Mouse (Mus musculus): ENCODE results near the gene Arhgef3. TPM values are rescaled to one million over a fixed set of nuclear protein-coding genes. Genes with fewer than 3 reads are reported as not detected.

The Arhgef3 gene
- polyA plus RNA-seq, 2 experiments: 2.6 to 5.4 TPM

DNA sequence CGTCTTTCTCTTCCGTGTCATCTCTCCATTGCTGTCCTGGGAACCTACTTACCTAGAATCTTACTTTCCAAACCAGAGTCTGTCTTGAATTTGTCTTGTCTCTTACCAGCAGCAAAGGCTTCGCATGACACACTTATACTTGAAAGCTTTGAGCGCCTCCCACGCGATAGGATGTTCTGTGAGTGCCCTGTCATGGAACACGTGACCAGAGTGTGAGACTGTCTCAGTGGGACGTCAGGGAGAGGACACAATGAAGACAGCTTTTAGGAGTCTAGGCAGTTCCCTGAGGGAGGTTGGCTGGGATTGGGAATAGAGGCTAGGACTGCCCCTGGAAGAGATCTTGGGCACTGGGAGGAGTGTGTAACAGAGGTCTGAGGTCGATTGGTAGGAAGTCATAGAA lies 18.6 kb upstream of the Arhgef3 start:
- Histone ChIP-seq H3K4me2 (ENCODE audit: low read depth) (no peak overlapping the region), H3K27ac (no peak overlapping the region), H3K9me3 (ENCODE audit: control insufficient read depth, low read length) (no peaks in the 10 kb centered on the region), H3K27me3 (ENCODE audit: control insufficient read depth, insufficient read depth, low read length) (no peaks in the 10 kb centered on the region), H3K36me3 (replicated peaks; ENCODE audit: control insufficient read depth, insufficient read depth, low read depth) (no peaks in the 10 kb centered on the region), H3K4me1 (replicated peaks; ENCODE audit: control insufficient read depth in 2 of 2, insufficient read depth in 2 of 2, low read length in 1 of 2) (no peaks in the 10 kb centered on the region), H3K4me3 (ENCODE audit: insufficient read depth in 1 of 2, low read depth in 2 of 2, low read length in 2 of 2) (no peak overlapping the region), H3K9ac (replicated peaks) (no peak overlapping the region)
- ATAC-seq (ENCODE audit: insufficient read depth) (no peak), DNase-seq (ENCODE audit: low read depth in 3 of 3, low spot score in 3 of 3) (no peak)
- TF ChIP-seq CTCF (IDR thresholded peaks at IDR 0.05; ENCODE audit: low read depth) (no peak), EP300 (IDR thresholded peaks at IDR 0.05; ENCODE audit: low read depth) (no peak)
- 64% methylated on average over 9 of the region's 9 CpGs for WGBS (ENCODE audit: insufficient replicate concordance)

DNA sequence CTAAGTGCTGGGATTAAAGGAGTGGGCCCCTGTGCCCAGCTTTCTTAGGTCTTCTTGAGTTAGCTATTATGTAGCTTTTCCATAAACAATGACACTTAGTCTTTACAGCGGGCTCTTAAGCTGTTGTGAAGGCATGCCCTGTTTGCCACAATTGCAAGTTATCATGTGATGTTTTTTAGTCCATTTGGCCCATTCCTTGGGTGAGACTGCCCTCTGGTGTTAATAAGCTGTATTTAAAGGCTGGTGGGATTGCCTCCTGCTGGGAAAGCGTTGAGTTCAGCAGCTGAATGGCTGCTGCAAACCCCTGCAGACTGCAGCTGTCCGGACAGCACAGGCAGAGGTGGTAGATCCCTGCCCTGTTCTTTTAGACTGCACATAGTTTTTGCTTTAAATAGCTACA lies 17.9 kb upstream of the Arhgef3 start:
- DNase-seq (ENCODE audit: low read depth in 3 of 3, low spot score in 3 of 3) (peak in 2 of 3 experiments; percentile 27 to 32), ATAC-seq (ENCODE audit: insufficient read depth) (no peak)
- no peak overlapping the region for H3K27ac ChIP-seq
- H3K4me3 ChIP-seq (ENCODE audit: insufficient read depth in 1 of 2, low read depth in 2 of 2, low read length in 2 of 2): no peak overlapping the region
- TF ChIP-seq CTCF (IDR thresholded peaks at IDR 0.05; ENCODE audit: low read depth) (peak; percentile 69), EP300 (IDR thresholded peaks at IDR 0.05; ENCODE audit: low read depth) (no peak)
- no peaks in the 10 kb centered on the region for H3K4me1 ChIP-seq (replicated peaks; ENCODE audit: control insufficient read depth in 2 of 2, insufficient read depth in 2 of 2, low read length in 1 of 2)
- 19% methylated on average over 3 of the region's 3 CpGs for WGBS (ENCODE audit: insufficient replicate concordance)
- no peak overlapping the region for H3K9ac ChIP-seq (replicated peaks)
- no peaks in the 10 kb centered on the region for H3K9me3 ChIP-seq (ENCODE audit: control insufficient read depth, low read length)
- H3K27me3 ChIP-seq (ENCODE audit: control insufficient read depth, insufficient read depth, low read length): no peaks in the 10 kb centered on the region
- no peaks in the 10 kb centered on the region for H3K36me3 ChIP-seq (replicated peaks; ENCODE audit: control insufficient read depth, insufficient read depth, low read depth)
- no peak overlapping the region for H3K4me2 ChIP-seq (ENCODE audit: low read depth)

DNA sequence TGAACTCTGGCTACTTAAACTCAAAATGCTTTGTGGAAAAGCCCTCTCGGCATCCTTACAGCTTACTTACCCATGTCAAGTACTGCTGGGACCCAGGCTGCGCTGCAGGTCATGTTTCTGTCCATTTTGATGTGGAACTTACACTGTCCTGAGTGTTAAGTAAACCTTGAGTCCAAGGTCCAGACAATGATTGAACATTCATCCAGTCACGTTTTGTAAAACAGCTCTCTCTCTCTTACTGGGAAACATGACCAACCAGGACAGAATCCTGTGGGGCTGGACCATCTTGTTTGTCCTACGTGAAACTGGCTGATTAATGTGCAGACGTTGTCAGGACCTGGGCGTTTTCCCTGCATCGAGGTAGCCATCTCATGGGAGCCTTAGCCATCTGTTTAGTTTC lies 13.0 kb upstream of the Arhgef3 start:
- DNase-seq (ENCODE audit: low read depth in 3 of 3, low spot score in 3 of 3) (peak in 2 of 3 experiments; percentile 15 to 19), ATAC-seq (ENCODE audit: insufficient read depth) (peak; percentile 39; the same call in 1 of the 2 replicates)
- no peaks in the 10 kb centered on the region for H3K27me3 ChIP-seq (ENCODE audit: control insufficient read depth, insufficient read depth, low read length)
- no peaks in the 10 kb centered on the region for H3K4me1 ChIP-seq (replicated peaks; ENCODE audit: control insufficient read depth in 2 of 2, insufficient read depth in 2 of 2, low read length in 1 of 2)
- H3K9me3 ChIP-seq (ENCODE audit: control insufficient read depth, low read length): no peaks in the 10 kb centered on the region
- WGBS (ENCODE audit: insufficient replicate concordance): 53% methylated on average over 7 of the region's 7 CpGs
- no peak for TF ChIP-seq EP300 (IDR thresholded peaks at IDR 0.05; ENCODE audit: low read depth)
- no peak for TF ChIP-seq CTCF (IDR thresholded peaks at IDR 0.05; ENCODE audit: low read depth)
- H3K9ac ChIP-seq (replicated peaks): no peak overlapping the region
- no peaks in the 10 kb centered on the region for H3K36me3 ChIP-seq (replicated peaks; ENCODE audit: control insufficient read depth, insufficient read depth, low read depth)
- peak overlapping the region; percentile 24; the same call in 1 of the 2 replicates for H3K4me2 ChIP-seq (ENCODE audit: low read depth)
- no peak overlapping the region for H3K27ac ChIP-seq
- H3K4me3 ChIP-seq (ENCODE audit: insufficient read depth in 1 of 2, low read depth in 2 of 2, low read length in 2 of 2): no peak overlapping the region

- no peak for DNase-seq (ENCODE audit: low read depth in 3 of 3, low spot score in 3 of 3)
- Histone ChIP-seq H3K27me3 (ENCODE audit: control insufficient read depth, insufficient read depth, low read length) (no peaks in the 10 kb centered on the region), H3K9me3 (ENCODE audit: control insufficient read depth, low read length) (no peaks in the 10 kb centered on the region), H3K27ac (no peak overlapping the region), H3K4me1 (replicated peaks; ENCODE audit: control insufficient read depth in 2 of 2, insufficient read depth in 2 of 2, low read length in 1 of 2) (no peaks in the 10 kb centered on the region), H3K4me3 (ENCODE audit: insufficient read depth in 1 of 2, low read depth in 2 of 2, low read length in 2 of 2) (no peak overlapping the region), H3K4me2 (ENCODE audit: low read depth) (no peak overlapping the region), H3K9ac (replicated peaks) (no peak overlapping the region), H3K36me3 (replicated peaks; ENCODE audit: control insufficient read depth, insufficient read depth, low read depth) (no peaks in the 10 kb centered on the region)
- TF ChIP-seq EP300 (IDR thresholded peaks at IDR 0.05; ENCODE audit: low read depth): no peak
- no peak for TF ChIP-seq CTCF (IDR thresholded peaks at IDR 0.05; ENCODE audit: low read depth)
- ATAC-seq (ENCODE audit: insufficient read depth): no peak
- 68% methylated on average over 6 of the region's 6 CpGs for WGBS (ENCODE audit: insufficient replicate concordance)
Observed at GRCm38 (mm10) chr14:27102720-27103119, 12.0 kb upstream of the Arhgef3 start.

DNA sequence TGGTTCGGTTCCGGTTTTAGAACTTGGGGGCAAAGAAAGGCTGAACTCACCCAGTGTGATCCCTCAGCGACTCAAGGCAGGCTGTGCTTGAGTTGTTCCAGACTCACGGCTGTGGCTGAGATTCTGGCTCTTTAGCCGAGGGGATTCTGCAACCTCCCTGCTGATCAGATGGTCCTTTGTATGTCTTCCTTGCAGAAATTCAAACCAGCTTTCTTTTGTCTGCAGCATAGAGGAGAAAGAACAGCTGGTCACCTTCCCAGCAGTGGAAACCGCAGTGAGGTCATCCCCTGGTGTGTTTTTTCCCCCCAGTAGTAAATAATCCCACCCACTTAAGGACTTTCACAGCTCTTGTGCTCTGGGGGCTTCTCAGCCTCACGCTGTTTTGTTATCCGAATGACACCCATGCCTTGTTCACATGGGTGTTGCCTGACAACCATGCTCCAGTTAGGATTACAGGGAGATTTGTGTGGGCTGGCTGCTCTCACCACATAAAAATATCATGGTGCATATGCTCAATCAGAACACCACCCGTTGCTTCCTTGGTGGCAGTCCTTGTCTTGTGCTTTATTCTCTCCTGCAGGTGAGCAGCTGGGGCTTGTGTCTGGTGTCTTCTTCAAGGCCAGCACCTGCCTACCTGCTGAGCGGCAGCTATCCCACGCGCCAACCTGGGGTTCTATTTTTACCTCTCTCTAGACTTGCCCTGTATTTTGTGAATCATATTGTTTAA lies 8.8 kb upstream of the Arhgef3 start:
- no peaks in the 10 kb centered on the region for H3K27me3 ChIP-seq (ENCODE audit: control insufficient read depth, insufficient read depth, low read length)
- no peaks in the 10 kb centered on the region for H3K4me1 ChIP-seq (replicated peaks; ENCODE audit: control insufficient read depth in 2 of 2, insufficient read depth in 2 of 2, low read length in 1 of 2)
- ATAC-seq (ENCODE audit: insufficient read depth) (no peak), DNase-seq (ENCODE audit: low read depth in 3 of 3, low spot score in 3 of 3) (no peak)
- 68% methylated on average over 12 of the region's 12 CpGs for WGBS (ENCODE audit: insufficient replicate concordance)
- TF ChIP-seq CTCF (IDR thresholded peaks at IDR 0.05; ENCODE audit: low read depth) (no peak), EP300 (IDR thresholded peaks at IDR 0.05; ENCODE audit: low read depth) (no peak)
- H3K9ac ChIP-seq (replicated peaks): no peak overlapping the region
- no peak overlapping the region for H3K4me2 ChIP-seq (ENCODE audit: low read depth)
- H3K9me3 ChIP-seq (ENCODE audit: control insufficient read depth, low read length): no peaks in the 10 kb centered on the region
- no peak overlapping the region for H3K4me3 ChIP-seq (ENCODE audit: insufficient read depth in 1 of 2, low read depth in 2 of 2, low read length in 2 of 2)
- no peak overlapping the region for H3K27ac ChIP-seq
- no peaks in the 10 kb centered on the region for H3K36me3 ChIP-seq (replicated peaks; ENCODE audit: control insufficient read depth, insufficient read depth, low read depth)
